Mouse (Mus musculus) liver, adult 2 months (tissue): ENCODE results near the gene Ephx1. TPM values are rescaled to one million over a fixed set of nuclear protein-coding genes. Genes with fewer than 3 reads are reported as not detected.
A peak's percentile ranks its signal among the peaks of the same experiment; 100 is the strongest.
"Not testable (repeated sequence)": the region's sequence is repeated elsewhere in the genome, so short reads cannot be mapped to it uniquely, and the experiment has no call there.

Experiments
- DNase-seq: peaks from one replicate; pipeline ENCODE4 v3.0.0-alpha.2; 2011; ENCODE audit warnings: low read depth, low spot score; ENCODE audit errors: extremely low read depth
- H3K27ac ChIP-seq: fragments of 200-500 bp; replicated peaks from 2 replicates; pipeline ENCODE4 v1.5.1; 2012; ENCODE audit warnings: low read depth, mild to moderate bottlenecking, control low read depth, inconsistent platforms, low read length; ENCODE audit not compliant: insufficient read depth
- H3K27me3 ChIP-seq: fragments of 200-500 bp; 2 replicates; pipeline ENCODE4 v1.6.1; 2012; ENCODE audit warnings: mild to moderate bottlenecking, moderate library complexity, low read length, inconsistent platforms; ENCODE audit not compliant: control insufficient read depth, insufficient read depth
- H3K36me3 ChIP-seq: fragments of 200-500 bp; 2 replicates; pipeline ENCODE4 v1.6.1; 2012; ENCODE audit warnings: low read length, inconsistent platforms; ENCODE audit not compliant: control insufficient read depth, insufficient read depth
- H3K4me1 ChIP-seq: fragments of 200-500 bp; 2 replicates; pipeline ENCODE4 v1.6.1; 2011; ENCODE audit warnings: low read length; ENCODE audit not compliant: control insufficient read depth, insufficient read depth
- H3K4me3 ChIP-seq: fragments of 200-500 bp; 2 replicates; pipeline ENCODE4 v1.5.1; 2011; ENCODE audit warnings: low read depth, mild to moderate bottlenecking, control low read depth, low read length, moderate library complexity; ENCODE audit not compliant: insufficient read depth
- H3K79me2 ChIP-seq: fragments of 200-500 bp; 2 replicates; pipeline ENCODE4 v1.6.1; 2012; ENCODE audit warnings: inconsistent platforms, mild to moderate bottlenecking, low read length, moderate library complexity; ENCODE audit not compliant: control insufficient read depth, insufficient read depth
- H3K9ac ChIP-seq: fragments of 200-500 bp; 2 replicates; pipeline ENCODE4 v1.6.1; 2012; ENCODE audit warnings: low read depth, mild to moderate bottlenecking, control low read depth, inconsistent platforms, low read length
- CTCF ChIP-seq: fragments of 200-500 bp; IDR thresholded peaks from 2 replicates; pipeline ENCODE4 v1.5.1; 2011; ENCODE audit warnings: low read depth, low read length, control low read depth
- POLR2A ChIP-seq: fragments of 200-500 bp; IDR thresholded peaks from 2 replicates; pipeline ENCODE4 v1.6.1; 2011; ENCODE audit warnings: low read length, control low read depth; ENCODE audit not compliant: insufficient read depth; ENCODE audit errors: extremely low read depth
- WGBS: fragments of 180-500 bp; shearing (Covaris S2); methylation state at CpG from one replicate; pipeline ENCODE4 v1.1.7; 2018; 5-methylcytosine and 5-hydroxymethylcytosine counted together
- polyA plus RNA-seq: library from polyadenylated mRNA; depleted of rRNA; stranded (reverse); fragments of >200 nt; gene quantifications from 2 replicates; pipeline ENCODE4 v1.2.3, GENCODE M21; 2012
- total RNA-seq: library from RNA; depleted of rRNA; stranded (reverse); fragments of >200 nt; gene quantifications from 2 replicates; pipeline ENCODE4 v1.2.3, GENCODE M21; 2014

Gene Ephx1
- total and polyA plus RNA-seq, 2 experiments: 220 to 287 TPM

- DNase-seq: peak; percentile 84
- H3K4me1 ChIP-seq: peaks cover 13% of the 10 kb centered on the region
- peak within 1 kb of the TSS; percentile 81 for H3K4me3 ChIP-seq
- peak within 1 kb of the TSS; percentile 78 for H3K9ac ChIP-seq
- H3K27me3 ChIP-seq: no peaks in the 10 kb centered on the region
- H3K27ac ChIP-seq: peak within 1 kb of the TSS; percentile 57
- H3K79me2 ChIP-seq: no peaks in the 10 kb centered on the region
- 0 out of 2 replicates have a peak, but pooled peaks have one; percentile 31 for TF ChIP-seq POLR2A
- no peak for TF ChIP-seq CTCF
- no peaks in the 10 kb centered on the region for H3K36me3 ChIP-seq
- WGBS: under 1% methylated on average over 73 of the region's 73 CpGs
Observed at GRCm38 (mm10) chr1:180942166-180943031, 78.3 kb downstream of the Ephx1 start, which contains the start of gene Tmem63a. Gene Tmem63a, plus strand, starts transcription at chr1:180942344.

- H3K27me3 ChIP-seq: no peaks in the 10 kb centered on the region
- H3K36me3 ChIP-seq: no peaks in the 10 kb centered on the region
- no peak for TF ChIP-seq POLR2A
- no peak for TF ChIP-seq CTCF
- DNase-seq: peak; percentile 64
- H3K9ac ChIP-seq: peak overlapping the region; percentile 78
- peak overlapping the region; percentile 56 for H3K27ac ChIP-seq
- 11% methylated on average over 18 of the region's 18 CpGs for WGBS
- H3K4me3 ChIP-seq: peak overlapping the region; percentile 81
- peaks cover 11% of the 10 kb centered on the region for H3K4me1 ChIP-seq
- H3K79me2 ChIP-seq: no peaks in the 10 kb centered on the region
Observed at GRCm38 (mm10) chr1:180941726-180942125, 79.0 kb downstream of the Ephx1 start.

GRCm38 (mm10) chr1:180940776-180941460 is 79.8 kb downstream of the Ephx1 start:
- TF ChIP-seq CTCF (no peak), POLR2A (no peak)
- H3K27ac ChIP-seq: peak overlapping the region; percentile 56; the same call in 1 of the 2 replicates
- 68% methylated on average over 7 of the region's 7 CpGs for WGBS
- no peaks in the 10 kb centered on the region for H3K27me3 ChIP-seq
- H3K9ac ChIP-seq: no peak overlapping the region
- no peak for DNase-seq
- no peaks in the 10 kb centered on the region for H3K36me3 ChIP-seq
- no peak overlapping the region for H3K4me3 ChIP-seq
- H3K4me1 ChIP-seq: peaks cover 8% of the 10 kb centered on the region
- no peaks in the 10 kb centered on the region for H3K79me2 ChIP-seq

GRCm38 (mm10) chr1:180938781-180939180 is 81.9 kb downstream of the Ephx1 start:
- not testable (repeated sequence) for DNase-seq, H3K4me3 ChIP-seq, H3K27ac ChIP-seq, H3K27me3 ChIP-seq, H3K36me3 ChIP-seq, H3K79me2 ChIP-seq, H3K9ac ChIP-seq, H3K4me1 ChIP-seq
- WGBS: 88% methylated on average over 2 of the region's 2 CpGs

- not testable (repeated sequence) for H3K79me2 ChIP-seq, H3K9ac ChIP-seq, H3K27me3 ChIP-seq, DNase-seq, H3K4me1 ChIP-seq, H3K36me3 ChIP-seq, H3K4me3 ChIP-seq, H3K27ac ChIP-seq
- WGBS: 75% methylated on average over 13 of the region's 13 CpGs
Observed at GRCm38 (mm10) chr1:180937631-180938030, 83.1 kb downstream of the Ephx1 start.

- not testable (repeated sequence) for H3K79me2 ChIP-seq, H3K4me1 ChIP-seq, H3K27ac ChIP-seq, H3K27me3 ChIP-seq, H3K36me3 ChIP-seq
- WGBS: 5% methylated on average over 36 of the region's 41 CpGs
- peak overlapping the region; percentile 62 for H3K4me3 ChIP-seq
- peak overlapping the region; percentile 32 for H3K9ac ChIP-seq
- peak; percentile 74 for DNase-seq
Observed at GRCm38 (mm10) chr1:180936610-180937398, 83.9 kb downstream of the Ephx1 start.
